Mouse (Mus musculus): ENCODE results near the gene Ftsj3. TPM values are rescaled to one million over a fixed set of nuclear protein-coding genes. Genes with fewer than 3 reads are reported as not detected.
A peak's percentile ranks its signal among the peaks of the same experiment; 100 is the strongest.
"Not testable (repeated sequence)": the region's sequence is repeated elsewhere in the genome, so short reads cannot be mapped to it uniquely, and the experiment has no call there.

Ftsj3 gene
- total RNA-seq, 2 experiments from 2014 or later: 33.5 to 36.1 TPM

DNA sequence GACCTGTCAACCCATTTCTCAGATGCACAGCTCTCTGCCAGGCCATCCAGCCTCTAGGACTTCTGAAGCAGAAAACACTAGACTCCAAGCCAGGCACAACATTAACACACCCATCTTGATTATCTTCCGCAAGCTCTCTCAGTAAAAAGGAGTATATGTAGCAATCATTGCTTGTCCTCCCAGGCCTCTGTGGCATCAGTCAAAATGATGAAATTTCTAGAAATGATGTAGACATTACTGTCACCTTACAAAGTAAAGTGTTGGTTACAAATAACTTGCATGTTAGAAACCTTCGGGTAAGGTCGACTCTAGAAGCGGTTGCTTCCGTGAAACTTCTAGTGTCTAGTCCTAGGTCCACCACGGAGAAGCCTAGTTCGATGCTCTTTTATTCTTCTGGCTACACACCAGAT is 40.4 kb downstream of the Ftsj3 start:
- peak overlapping the region; percentile 96 for H3K27ac ChIP-seq
- peak overlapping the region; percentile 98 for H3K4me3 ChIP-seq
- no peak for DNase-seq (ENCODE audit: low spot score in 2 of 2)
- no peak for TF ChIP-seq CTCF (conservative IDR thresholded peaks at IDR 0.05)

DNA sequence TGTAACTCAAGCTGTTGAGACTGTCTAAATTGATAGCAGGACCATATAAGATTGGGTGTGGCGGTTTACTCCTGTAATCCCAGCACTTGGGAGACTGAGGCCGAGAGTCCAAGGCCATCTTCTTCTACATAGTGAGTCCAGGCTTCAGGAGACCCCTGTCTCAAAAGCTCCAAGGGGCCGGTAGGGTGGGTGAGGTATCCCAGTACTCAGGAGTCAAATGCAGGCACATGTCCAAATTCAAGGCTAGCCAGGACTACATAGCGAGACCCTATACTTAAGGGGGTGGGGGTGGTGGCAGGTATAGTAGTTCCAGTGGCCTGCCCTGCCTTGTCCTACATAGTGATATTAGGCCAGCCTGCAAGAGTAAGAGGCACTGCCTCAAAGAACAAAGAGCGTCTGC is 41.0 kb downstream of the Ftsj3 start:
- TF ChIP-seq CTCF (conservative IDR thresholded peaks at IDR 0.05): no peak
- Histone ChIP-seq H3K4me3 (peak overlapping the region; percentile 98), H3K27ac (peak overlapping the region; percentile 96; the same call in 1 of the 2 replicates)
- DNase-seq (ENCODE audit: low spot score in 2 of 2): no peak

DNA sequence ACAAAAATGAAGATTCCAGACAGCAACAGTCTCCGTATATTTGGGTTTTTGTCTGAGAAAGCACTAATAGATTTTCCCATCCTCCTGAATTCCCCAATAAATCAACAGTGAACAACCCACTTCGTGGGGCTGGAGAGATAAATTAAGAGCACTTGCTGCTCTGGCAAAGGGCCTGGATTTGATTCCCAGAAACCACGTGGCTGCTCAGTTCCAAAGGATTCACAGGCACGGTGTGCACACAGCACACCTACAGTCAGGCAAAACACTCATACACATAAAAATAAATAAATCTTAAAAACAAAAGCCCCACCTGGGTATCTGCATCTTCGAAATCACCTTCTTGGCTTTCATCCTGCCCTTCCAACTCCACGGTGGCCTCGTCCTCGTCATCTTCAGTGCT is 43.1 kb downstream of the Ftsj3 start:
- TF ChIP-seq CTCF (conservative IDR thresholded peaks at IDR 0.05): no peak
- DNase-seq (ENCODE audit: low spot score in 2 of 2): no peak
- peak overlapping the region; percentile 13; the same call in 1 of the 2 replicates for H3K4me3 ChIP-seq
- peak overlapping the region; percentile 47 for H3K27ac ChIP-seq

DNA sequence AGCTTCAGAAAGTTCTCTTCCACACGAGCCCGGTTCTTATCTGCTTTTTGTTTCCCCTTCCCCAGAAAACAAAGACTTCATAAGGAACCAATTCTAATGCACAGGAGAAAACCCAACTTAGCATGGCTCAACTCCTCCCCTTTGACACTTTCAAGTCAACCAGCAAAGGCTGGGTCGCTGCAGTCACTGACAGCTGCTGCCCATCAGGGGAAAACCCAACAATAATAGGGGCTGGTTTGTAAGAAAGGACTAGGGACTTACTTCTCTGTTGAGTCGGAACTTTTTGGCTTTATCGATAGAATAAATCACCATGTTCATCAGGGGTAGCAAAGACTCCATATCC is 53.8 kb downstream of the Ftsj3 start, which contains the start of gene Strada:
Gene Strada, minus strand, starts transcription at position 46 of the 343 bp plus-strand sequence.
- Histone ChIP-seq H3K4me3 (no peak within 1 kb of the TSS), H3K27ac (no peak within 1 kb of the TSS)
- no peak for TF ChIP-seq CTCF (conservative IDR thresholded peaks at IDR 0.05)
- no peak for DNase-seq (ENCODE audit: low spot score in 2 of 2)

DNA sequence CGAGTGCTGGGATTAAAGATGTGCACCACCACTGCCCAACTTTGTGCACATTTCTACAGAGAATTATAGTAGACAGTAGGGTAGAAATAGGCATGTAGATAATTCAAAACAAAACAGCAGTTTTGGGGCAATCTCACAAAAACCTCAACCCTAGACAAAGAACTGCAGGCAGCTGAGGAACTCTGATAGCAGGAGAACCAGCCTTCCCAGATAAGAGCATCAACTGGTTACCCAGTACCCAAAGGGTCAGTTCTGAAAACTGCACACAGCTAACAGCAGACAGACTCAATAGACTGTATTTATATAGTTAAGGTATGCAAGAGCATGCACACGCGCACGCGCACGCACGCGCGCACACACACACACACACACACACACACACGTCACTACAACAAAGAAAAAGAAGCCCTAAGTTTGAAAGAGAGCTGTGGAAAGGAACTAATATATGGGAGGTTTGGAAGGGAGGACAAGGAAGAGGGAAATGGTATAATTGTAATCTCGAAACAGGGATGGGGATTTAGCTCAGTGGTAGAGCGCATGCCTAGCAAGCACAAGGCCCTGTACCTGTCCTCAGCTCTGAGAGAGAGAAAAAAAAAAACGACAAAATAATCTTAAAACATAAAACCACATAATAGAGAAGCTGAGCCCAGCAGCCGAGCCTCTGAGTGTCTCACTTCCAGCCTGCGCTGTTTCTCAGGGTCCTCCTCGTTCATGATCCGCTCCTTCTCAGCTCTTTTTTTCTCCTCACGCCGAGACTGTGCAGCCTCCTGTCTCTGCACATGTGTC is 54.3 kb downstream of the Ftsj3 start:
- no peak for TF ChIP-seq CTCF (conservative IDR thresholded peaks at IDR 0.05)
- Histone ChIP-seq H3K27ac (no peak overlapping the region), H3K4me3 (no peak overlapping the region)
- no peak for DNase-seq (ENCODE audit: low spot score in 2 of 2)

DNA sequence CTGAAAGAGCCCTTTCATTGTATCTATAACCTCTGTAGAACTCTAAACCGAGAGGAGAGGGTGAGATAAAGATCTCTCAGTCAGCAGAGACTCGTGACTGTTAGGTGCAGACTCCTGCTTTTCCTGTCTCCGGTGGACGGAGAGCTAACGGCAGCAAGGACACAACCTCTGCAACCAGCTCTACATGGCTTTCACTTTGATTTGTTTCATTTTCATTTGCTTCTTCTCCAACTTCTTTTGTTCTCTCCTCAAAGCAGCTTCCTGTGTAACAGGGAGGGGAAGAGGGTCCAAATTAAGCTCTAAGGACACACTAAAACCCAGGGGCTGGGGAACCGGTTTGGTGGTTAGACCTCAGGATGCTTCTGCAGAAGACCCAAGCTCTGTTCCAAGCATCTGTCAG is 55.1 kb downstream of the Ftsj3 start:
- DNase-seq (ENCODE audit: low spot score in 2 of 2): no peak
- Histone ChIP-seq H3K27ac (no peak overlapping the region), H3K4me3 (no peak overlapping the region)
- no peak for TF ChIP-seq CTCF (conservative IDR thresholded peaks at IDR 0.05)

DNA sequence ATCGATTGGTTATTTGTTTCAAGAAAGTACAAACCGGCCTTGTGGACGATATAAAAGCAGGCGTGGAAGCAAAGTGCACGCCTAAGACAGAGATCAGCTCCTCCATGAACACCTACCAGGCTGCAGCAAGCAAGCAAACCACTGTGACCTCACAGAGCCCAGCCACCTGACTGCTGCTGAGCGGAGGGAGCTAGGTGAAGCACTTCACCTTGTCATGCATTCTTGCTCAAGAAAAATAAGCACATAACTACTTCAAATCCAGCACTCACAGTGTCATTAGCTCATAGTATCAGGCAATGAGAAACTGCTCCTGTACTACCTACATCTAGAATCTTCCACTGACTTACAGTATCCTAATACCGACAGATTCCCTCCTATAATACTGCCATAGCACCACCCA is 55.9 kb downstream of the Ftsj3 start:
- H3K4me3 ChIP-seq; H3K27ac ChIP-seq; DNase-seq (ENCODE audit: low spot score in 2 of 2): not testable (repeated sequence)

Other genes with a start within 250 kb of the Ftsj3 start
- 1 to 10 TPM; 1.1 to 1.4 TPM for gene Kcnh6, start 248.0 kb downstream of the Ftsj3 start, total RNA-seq (2021)
- 100 to 1,000 TPM; 138 to 143 TPM for gene Dcaf7, start 219.2 kb downstream of the Ftsj3 start, total RNA-seq (2021)
- gene Taco1, start 190.0 kb downstream of the Ftsj3 start, total RNA-seq (2021): 10 to 100 TPM; 20.4 to 21.3 TPM
- gene Map3k3, start 171.5 kb downstream of the Ftsj3 start, total RNA-seq (2021): 10 to 100 TPM; 31.5 to 33.0 TPM
- not detected for gene Gm10840, start 95.2 kb downstream of the Ftsj3 start, total RNA-seq (2021)
- gene Limd2, start 95.2 kb downstream of the Ftsj3 start, total RNA-seq (2021): 100 to 1,000 TPM; 153 TPM
- 10 to 100 TPM; 32.0 to 34.3 TPM for gene Strada, start 53.9 kb downstream of the Ftsj3 start, total RNA-seq (2021)
- 10 to 100 TPM; 89.8 to 98.2 TPM for gene Ccdc47, start 39.7 kb downstream of the Ftsj3 start, total RNA-seq (2021)
- gene Ddx42, start 39.2 kb downstream of the Ftsj3 start, total RNA-seq (2021): 10 to 100 TPM; 69.8 to 71.1 TPM
- 100 to 1,000 TPM; 160 to 176 TPM for gene Psmc5, start 75 bp upstream of the Ftsj3 start, total RNA-seq (2021)
- gene Smarcd2, start 16.9 kb upstream of the Ftsj3 start, total RNA-seq (2021): 10 to 100 TPM; 32.8 to 34.4 TPM
- under 1 TPM; 0.15 to 0.34 TPM for gene Tcam1, start 20.6 kb upstream of the Ftsj3 start, total RNA-seq (2021)
- gene Gh, start 45.8 kb upstream of the Ftsj3 start, total RNA-seq (2021): not detected
- not detected for gene Cd79b, start 58.7 kb upstream of the Ftsj3 start, total RNA-seq (2021)
- gene Scn4a, start 97.2 kb upstream of the Ftsj3 start, total RNA-seq (2021): not detected
- gene Prr29, start 109.4 kb upstream of the Ftsj3 start, total RNA-seq (2021): not detected
- 1 to 10 TPM; 2.1 to 2.2 TPM for gene Icam2, start 132.0 kb upstream of the Ftsj3 start, total RNA-seq (2021)
- 10 to 100 TPM; 11.2 to 11.8 TPM for gene Ern1, start 231.8 kb upstream of the Ftsj3 start, total RNA-seq (2021)

Measured in layer of hippocampus, adult 2 months (tissue).